Comparison of ENCODE assay signal across 21 mouse cellular contexts in the genomic region with DNA sequence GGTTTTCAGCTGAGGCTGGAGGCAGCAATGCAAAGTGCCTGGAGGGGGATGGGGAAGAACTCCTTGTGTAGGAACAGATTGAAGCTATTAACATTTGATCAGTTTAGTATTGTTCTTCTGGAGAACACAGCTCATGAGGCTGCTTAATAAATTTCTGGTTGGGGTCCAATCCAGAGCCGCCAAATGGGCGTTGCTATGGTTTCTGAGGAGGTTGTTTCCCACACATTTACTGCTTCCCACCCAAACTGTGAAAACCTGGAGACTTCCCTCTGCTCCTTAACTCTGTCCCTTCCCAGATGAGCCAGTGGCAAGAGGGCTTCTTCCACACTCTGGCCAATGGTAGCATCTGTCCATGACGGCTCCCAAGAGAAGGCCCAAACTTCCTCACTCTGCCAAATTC.
DNase-seq lines count a peak whose midpoint lies in the region; ATAC-seq lines count a peak whose summit lies in the region.
"Had no signal": no experiment of that assay in that cellular context is flagged by ENCODE, and none has a peak within 500 bp of the region (broad histone marks: within the 10 kb centered on the region; RNA-seq: fewer than 3 reads in every experiment).

No protein-coding gene starts in this region.

- no peak overlapping the region for H3K9ac ChIP-seq in neural tube, embryonic 15.5 days (replicated peaks)
- H3K9ac ChIP-seq: embryonic facial prominence, embryonic 13.5 days; liver, postnatal 0 days had no signal

- intact Hi-C loops in gastrocnemius, postnatal 36 days (cut with DNase I): no loop called here

- H3K4me3 ChIP-seq in neural tube, embryonic 15.5 days (replicated peaks): no peak overlapping the region
- H3K4me3 ChIP-seq: embryonic facial prominence, embryonic 13.5 days; left cerebral cortex, adult 2 months had no signal

- no peak overlapping the region for H3K27ac ChIP-seq in neural tube, embryonic 15.5 days (replicated peaks)
- H3K27ac ChIP-seq: embryonic facial prominence, embryonic 13.5 days; left cerebral cortex, adult 2 months had no signal

- H3K9me3 ChIP-seq in neural tube, embryonic 15.5 days (replicated peaks): no peaks in the 10 kb centered on the region
- H3K9me3 ChIP-seq: embryonic facial prominence, embryonic 13.5 days had no signal

- peak; percentile 36 for ATAC-seq in neural tube, embryonic 15.5 days (ENCODE audit: low FRiP score)
- ATAC-seq: activated CD4-positive, CD25-positive, alpha-beta regulatory T cell, adult 4 months; inflammation-experienced regulatory T-cells, adult 6 months; liver, postnatal 0 days; midbrain, embryonic 16.5 days; Patski had no signal

- no peak overlapping the region for H3K4me2 ChIP-seq in neural tube, embryonic 15.5 days
- H3K4me2 ChIP-seq: embryonic facial prominence, embryonic 13.5 days had no signal

- peaks cover 13% of the 10 kb centered on the region for H3K4me1 ChIP-seq in neural tube, embryonic 15.5 days

- peak; percentile 38 for DNase-seq in gastrocnemius, adult 18-20 months (ENCODE audit: low spot score)
- no peak for DNase-seq in gastrocnemius, postnatal 36 days
- DNase-seq in neural tube, embryonic 10.5 days (ENCODE audit: extremely low spot score, low spot score): no peak
- peak; percentile 43 for DNase-seq in forelimb bud, embryonic 11.5 days (ENCODE audit: low read depth, low spot score)
- no peak for DNase-seq in right cerebral cortex, postnatal 36 days (ENCODE audit: low spot score in 2 of 2)
- DNase-seq in right cerebral cortex, adult 18-20 months: no peak
- DNase-seq: adrenal gland, postnatal 25 days; cerebellum, adult 2 months; heart, adult 18-20 months; heart, postnatal 4 days; liver; liver, postnatal 0 days; lung, postnatal 14 days; thymus, adult 2 months had no signal

- no peaks in the 10 kb centered on the region for H3K27me3 ChIP-seq in neural tube, embryonic 15.5 days (replicated peaks)
- H3K27me3 ChIP-seq: embryonic facial prominence, embryonic 13.5 days; Patski had no signal

- no peaks in the 10 kb centered on the region for H3K36me3 ChIP-seq in neural tube, embryonic 15.5 days
- H3K36me3 ChIP-seq: embryonic facial prominence, embryonic 13.5 days had no signal

- 63% methylated on average over 3 of the region's 3 CpGs for WGBS in neural tube, embryonic 15.5 days

Comparison
In these comparisons a context has a peak if more than half of its experiments do, and no peak if none do; other contexts are left out.
1. DNase-seq: peak in gastrocnemius, adult 18-20 months (single experiment) and forelimb bud, embryonic 11.5 days (single experiment); none in gastrocnemius, postnatal 36 days (0 of 2), neural tube, embryonic 10.5 days (single experiment), right cerebral cortex, postnatal 36 days (0 of 2) and right cerebral cortex, adult 18-20 months (single experiment).